Mouse (Mus musculus) retina, adult 2 months (tissue): ENCODE data around the gene Tbck.

Source experiments
- DNase-seq: peaks from one replicate; pipeline ENCODE4 v3.0.0-alpha.2; 2012; ENCODE audit warnings: low read depth, low spot score

Tbck gene

GRCm38 (mm10) chr3:132683447-132684230 lies at the start of gene Tbck:
Tbck (plus strand) TSS chr3:132684144.
- DNase-seq, result peak; percentile 88

GRCm38 (mm10) chr3:132637080-132637479 lies 46.9 kb upstream of the Tbck start:
- DNase-seq, result no peak

- DNase-seq, result no peak
These were observed 39.9 kb upstream of the Tbck start for GRCm38 (mm10) chr3:132644071-132644470.

GRCm38 (mm10) chr3:132646814-132647213 lies 37.1 kb upstream of the Tbck start:
- DNase-seq, result no peak

- DNase-seq, result no peak
These were observed 34.6 kb upstream of the Tbck start for GRCm38 (mm10) chr3:132649368-132649767.

GRCm38 (mm10) chr3:132650191-132650590 lies 33.8 kb upstream of the Tbck start:
- DNase-seq, result no peak

GRCm38 (mm10) chr3:132651776-132652175 lies 32.2 kb upstream of the Tbck start:
- DNase-seq, result no peak

- DNase-seq, result no peak
These were observed 30.0 kb upstream of the Tbck start for GRCm38 (mm10) chr3:132653959-132654358.

- no peak for DNase-seq
These were observed 28.0 kb upstream of the Tbck start for GRCm38 (mm10) chr3:132655955-132656354.

GRCm38 (mm10) chr3:132677494-132677893 lies 6.5 kb upstream of the Tbck start:
- DNase-seq, result no peak

- DNase-seq, result no peak
These were observed 436 bp downstream of the Tbck start, which contains the start of gene Aimp1 for GRCm38 (mm10) chr3:132684231-132684928. Aimp1 (minus strand) TSS chr3:132684370.

- peak; percentile 18 for DNase-seq
These were observed 17.4 kb downstream of the Tbck start for GRCm38 (mm10) chr3:132701368-132701767.

GRCm38 (mm10) chr3:132704216-132704615 lies 20.3 kb downstream of the Tbck start:
- DNase-seq, result no peak

- no peak for DNase-seq
These were observed 23.0 kb downstream of the Tbck start for GRCm38 (mm10) chr3:132706977-132707376.

- DNase-seq, result no peak
These were observed 30.0 kb downstream of the Tbck start for GRCm38 (mm10) chr3:132713913-132714312.

GRCm38 (mm10) chr3:132717316-132717715 lies 33.4 kb downstream of the Tbck start:
- no peak for DNase-seq

- no peak for DNase-seq
These were observed 40.4 kb downstream of the Tbck start for GRCm38 (mm10) chr3:132724326-132724725.

- no peak for DNase-seq
These were observed 60.6 kb downstream of the Tbck start for GRCm38 (mm10) chr3:132744287-132745146.

GRCm38 (mm10) chr3:132747036-132747435 lies 63.1 kb downstream of the Tbck start:
- peak; percentile 25 for DNase-seq

- no peak for DNase-seq
These were observed 63.8 kb downstream of the Tbck start for GRCm38 (mm10) chr3:132747766-132748165.

GRCm38 (mm10) chr3:132748750-132749149 lies 64.8 kb downstream of the Tbck start:
- no peak for DNase-seq

GRCm38 (mm10) chr3:132752772-132753171 lies 68.8 kb downstream of the Tbck start:
- DNase-seq, result no peak
